Mouse (Mus musculus): Measurements from ENCODE around the gene Snrnp70.

Snrnp70 gene

GRCm38 (mm10) chr7:45337469-45337868 is 58.1 kb downstream of the Snrnp70 start:
- DNase-seq (ENCODE audit: low read depth), result no peak

GRCm38 (mm10) chr7:45336319-45336718 is 59.2 kb downstream of the Snrnp70 start:
- no peak for DNase-seq (ENCODE audit: low read depth)

GRCm38 (mm10) chr7:45335056-45335455 is 60.5 kb downstream of the Snrnp70 start, which contains the start of gene Hrc:
Gene Hrc (plus strand): TSS chr7:45335290.
- DNase-seq (ENCODE audit: low read depth), result no peak

- DNase-seq (ENCODE audit: low read depth), result no peak
These were observed 60.9 kb downstream of the Snrnp70 start for GRCm38 (mm10) chr7:45334605-45335004.

GRCm38 (mm10) chr7:45333431-45333982 is 62.0 kb downstream of the Snrnp70 start, which contains the start of gene Trpm4:
Gene Trpm4 (minus strand): TSS chr7:45333780.
- peak; percentile 90 for DNase-seq (ENCODE audit: low read depth)

GRCm38 (mm10) chr7:45332685-45333425 is 62.7 kb downstream of the Snrnp70 start:
- DNase-seq (ENCODE audit: low read depth), result peak; percentile 67

- no peak for DNase-seq (ENCODE audit: low read depth)
These were observed 64.0 kb downstream of the Snrnp70 start for GRCm38 (mm10) chr7:45331502-45331901.

- DNase-seq (ENCODE audit: low read depth), result no peak
These were observed 66.6 kb downstream of the Snrnp70 start for GRCm38 (mm10) chr7:45328841-45329475.

All from NIH3T3 (cell line).